Mouse (Mus musculus) retina, postnatal 7 days (tissue): ENCODE measurements around the gene Ubl7.

Source experiments
- DNase-seq: peaks from one replicate; pipeline ENCODE4 v3.0.0-alpha.2; 2012; ENCODE audit warnings: low read depth, low spot score

Ubl7 gene

GRCm38 (mm10) chr9:57967237-57967960, 56.6 kb downstream of the Ubl7 start:
- DNase-seq: no peak

- DNase-seq: no peak
These were observed 57.5 kb downstream of the Ubl7 start for GRCm38 (mm10) chr9:57968166-57968771.

GRCm38 (mm10) chr9:57968783-57969542, 58.2 kb downstream of the Ubl7 start:
- DNase-seq: no peak

- DNase-seq: no peak
These were observed 59.1 kb downstream of the Ubl7 start for GRCm38 (mm10) chr9:57969736-57970495.

GRCm38 (mm10) chr9:57971413-57971812, 60.6 kb downstream of the Ubl7 start:
- DNase-seq: no peak

- DNase-seq: no peak
These were observed 61.4 kb downstream of the Ubl7 start for GRCm38 (mm10) chr9:57972141-57972591.

GRCm38 (mm10) chr9:57972776-57973439, 62.1 kb downstream of the Ubl7 start:
- no peak for DNase-seq

GRCm38 (mm10) chr9:57973440-57974066, 62.8 kb downstream of the Ubl7 start:
- no peak for DNase-seq

- DNase-seq: no peak
These were observed 63.4 kb downstream of the Ubl7 start for GRCm38 (mm10) chr9:57974221-57974620.

GRCm38 (mm10) chr9:57975200-57975821, 64.5 kb downstream of the Ubl7 start:
- no peak for DNase-seq

- DNase-seq: no peak
These were observed 67.2 kb downstream of the Ubl7 start for GRCm38 (mm10) chr9:57978025-57978424.

GRCm38 (mm10) chr9:57978858-57979257, 68.1 kb downstream of the Ubl7 start:
- no peak for DNase-seq
